Comparison of ENCODE assay signal across 8 mouse cellular contexts in genomic region chr6:136803093-136803738, GRCm38 (mm10). TPM values are rescaled to one million over a fixed set of nuclear protein-coding genes. Genes with fewer than 3 reads are reported as not detected.
DNase-seq lines count a peak whose midpoint lies in the region; ATAC-seq and TF ChIP-seq lines count a peak whose summit lies in the region.

No protein-coding gene starts in this region.

- no peak for DNase-seq in liver, adult 2 months (ENCODE audit: extremely low read depth, low read depth, low spot score)
- DNase-seq in liver = no peak
- DNase-seq in embryonic facial prominence, embryonic 11.5 days (ENCODE audit: low spot score) = peak; percentile 61
- no peak for DNase-seq in intestine, embryonic 14.5 days (ENCODE audit: low spot score)
- DNase-seq in thymus, postnatal 4 days = no peak
- no peak for DNase-seq in retina, embryonic 14.5 days (ENCODE audit: low spot score)
- DNase-seq in thymus, postnatal 36 days = no peak

- no peaks in the 10 kb centered on the region for H3K27me3 ChIP-seq in liver, adult 2 months (ENCODE audit: control insufficient read depth, insufficient read depth, low read length)
- H3K27me3 ChIP-seq in embryonic facial prominence, embryonic 11.5 days (ENCODE audit: control insufficient read depth, insufficient read depth, low read length) = no peaks in the 10 kb centered on the region
- H3K27me3 ChIP-seq in intestine, embryonic 14.5 days (replicated peaks; ENCODE audit: control insufficient read depth, insufficient read depth, low read length) = no peaks in the 10 kb centered on the region
- no peaks in the 10 kb centered on the region for H3K27me3 ChIP-seq in neural tube, embryonic 12.5 days (replicated peaks)

- no peaks in the 10 kb centered on the region for H3K9me3 ChIP-seq in embryonic facial prominence, embryonic 11.5 days (replicated peaks; ENCODE audit: control insufficient read depth, low read length)
- H3K9me3 ChIP-seq in intestine, embryonic 14.5 days (ENCODE audit: control insufficient read depth, low read length) = no peaks in the 10 kb centered on the region
- no peaks in the 10 kb centered on the region for H3K9me3 ChIP-seq in neural tube, embryonic 12.5 days

- H3K4me1 ChIP-seq in liver, adult 2 months (ENCODE audit: control insufficient read depth, insufficient read depth, low read length) = peaks cover 7% of the 10 kb centered on the region; the same call in 1 of the 2 replicates
- H3K4me1 ChIP-seq in embryonic facial prominence, embryonic 11.5 days (ENCODE audit: control insufficient read depth, insufficient read depth, low read length) = no peaks in the 10 kb centered on the region
- peaks cover 12% of the 10 kb centered on the region; the same call in 1 of the 2 replicates for H3K4me1 ChIP-seq in intestine, embryonic 14.5 days (replicated peaks; ENCODE audit: control insufficient read depth, insufficient read depth, low read length)
- H3K4me1 ChIP-seq in neural tube, embryonic 12.5 days = peaks cover 13% of the 10 kb centered on the region; the same call in 1 of the 2 replicates

- 14% methylated on average over 12 of the region's 12 CpGs for WGBS in liver, adult 2 months
- WGBS in embryonic facial prominence, embryonic 11.5 days = 18% methylated on average over 12 of the region's 12 CpGs
- WGBS in intestine, embryonic 14.5 days = 15% methylated on average over 12 of the region's 12 CpGs
- 27% methylated on average over 12 of the region's 12 CpGs for WGBS in neural tube, embryonic 12.5 days

- no peak for TF ChIP-seq POLR2A in liver, adult 2 months (IDR thresholded peaks at IDR 0.05; ENCODE audit: extremely low read depth, insufficient read depth, low read length)

- peak overlapping the region; percentile 92 for H3K4me2 ChIP-seq in embryonic facial prominence, embryonic 11.5 days (ENCODE audit: low read depth, low read length)
- peak overlapping the region; percentile 81 for H3K4me2 ChIP-seq in intestine, embryonic 14.5 days (ENCODE audit: low read length)
- peak overlapping the region; percentile 74 for H3K4me2 ChIP-seq in neural tube, embryonic 12.5 days (replicated peaks)

- H3K9ac ChIP-seq in liver, adult 2 months (ENCODE audit: low read depth, low read length) = peak overlapping the region; percentile 44
- H3K9ac ChIP-seq in embryonic facial prominence, embryonic 11.5 days (replicated peaks; ENCODE audit: low read length) = peak overlapping the region; percentile 98
- H3K9ac ChIP-seq in intestine, embryonic 14.5 days (ENCODE audit: low read length) = peak overlapping the region; percentile 99
- peak overlapping the region; percentile 80 for H3K9ac ChIP-seq in neural tube, embryonic 12.5 days

- peak overlapping the region; percentile 96 for H3K27ac ChIP-seq in liver, adult 2 months (replicated peaks; ENCODE audit: insufficient read depth, low read depth, low read length)
- H3K27ac ChIP-seq in embryonic facial prominence, embryonic 11.5 days (replicated peaks; ENCODE audit: low read depth, low read length) = peak overlapping the region; percentile 100
- peak overlapping the region; percentile 100 for H3K27ac ChIP-seq in intestine, embryonic 14.5 days (ENCODE audit: low read depth)
- peak overlapping the region; percentile 34; the same call in 1 of the 2 replicates for H3K27ac ChIP-seq in neural tube, embryonic 12.5 days

- H3K79me2 ChIP-seq in liver, adult 2 months (ENCODE audit: control insufficient read depth, insufficient read depth, low read length) = no peaks in the 10 kb centered on the region

- no peaks in the 10 kb centered on the region for H3K36me3 ChIP-seq in liver, adult 2 months (ENCODE audit: control insufficient read depth, insufficient read depth, low read length)
- no peaks in the 10 kb centered on the region for H3K36me3 ChIP-seq in embryonic facial prominence, embryonic 11.5 days (replicated peaks; ENCODE audit: control insufficient read depth, insufficient read depth, low read depth, low read length)
- H3K36me3 ChIP-seq in intestine, embryonic 14.5 days (ENCODE audit: control insufficient read depth, insufficient read depth, low read length) = no peaks in the 10 kb centered on the region
- no peaks in the 10 kb centered on the region for H3K36me3 ChIP-seq in neural tube, embryonic 12.5 days

- no peak for TF ChIP-seq CTCF in liver, adult 2 months (IDR thresholded peaks at IDR 0.05; ENCODE audit: low read depth, low read length)

- peak overlapping the region; percentile 68 for H3K4me3 ChIP-seq in liver, adult 2 months (ENCODE audit: insufficient read depth, low read depth, low read length)
- peak overlapping the region; percentile 70 for H3K4me3 ChIP-seq in embryonic facial prominence, embryonic 11.5 days (ENCODE audit: low read depth, low read length)
- peak overlapping the region; percentile 80 for H3K4me3 ChIP-seq in intestine, embryonic 14.5 days (ENCODE audit: low read depth, low read length)
- peak overlapping the region; percentile 68 for H3K4me3 ChIP-seq in neural tube, embryonic 12.5 days

- peak; percentile 2; the same call in 1 of the 2 replicates for ATAC-seq in embryonic facial prominence, embryonic 11.5 days (replicated peaks; ENCODE audit: insufficient number of reproducible peaks, low FRiP score, low TSS enrichment, low read depth)
- peak; percentile 4; the same call in 1 of the 2 replicates for ATAC-seq in intestine, embryonic 14.5 days (replicated peaks; ENCODE audit: low FRiP score, low TSS enrichment, low read depth)
- no peak for ATAC-seq in neural tube, embryonic 12.5 days (ENCODE audit: low FRiP score, low read depth)

RNA-seq across cellular contexts. Expression of gene Hist4h4, which starts 1.0 kb away (rescaled TPM):
- total RNA-seq in liver, adult 2 months (2014; rRNA removed) = 8.8 and 9.9 TPM in 2 replicates
- polyA plus RNA-seq in liver, adult 2 months (2012; rRNA removed) = 0.15 and 0.21 TPM in 2 replicates
- polyA plus RNA-seq in embryonic facial prominence, embryonic 11.5 days (2014; fragmentation: Nextera tagmentation; extraction: Ambion mirVana) = 0.46 and 0.56 TPM in 2 replicates
- 1.3 and 2.2 TPM in 2 replicates for polyA plus RNA-seq in intestine, embryonic 14.5 days (2014; fragmentation: Nextera tagmentation; extraction: Ambion mirVana)
- polyA plus RNA-seq in neural tube, embryonic 12.5 days (2016; fragmentation: Nextera tagmentation; extraction: Ambion mirVana) = 0.45 and 0.67 TPM in 2 replicates

RNA-seq across cellular contexts. Expression of gene H2afj, which starts 4.8 kb away (rescaled TPM):
- total RNA-seq in liver, adult 2 months (2014; rRNA removed) = 53.1 and 63.8 TPM in 2 replicates
- 90.3 and 103 TPM in 2 replicates for polyA plus RNA-seq in liver, adult 2 months (2012; rRNA removed)
- 87.8 and 89.1 TPM in 2 replicates for polyA plus RNA-seq in embryonic facial prominence, embryonic 11.5 days (2014; fragmentation: Nextera tagmentation; extraction: Ambion mirVana)
- 152 and 182 TPM in 2 replicates for polyA plus RNA-seq in intestine, embryonic 14.5 days (2014; fragmentation: Nextera tagmentation; extraction: Ambion mirVana)
- polyA plus RNA-seq in neural tube, embryonic 12.5 days (2016; fragmentation: Nextera tagmentation; extraction: Ambion mirVana) = 123 and 127 TPM in 2 replicates

RNA-seq across cellular contexts. Expression of gene Gucy2c, which starts 21.7 kb away (rescaled TPM):
- 0.55 and 2.6 TPM in 2 replicates for total RNA-seq in liver, adult 2 months (2014; rRNA removed)
- 0.17 and 0.56 TPM in 2 replicates for polyA plus RNA-seq in liver, adult 2 months (2012; rRNA removed)
- 0.14 and 0.29 TPM in 2 replicates for polyA plus RNA-seq in embryonic facial prominence, embryonic 11.5 days (2014; fragmentation: Nextera tagmentation; extraction: Ambion mirVana)
- polyA plus RNA-seq in intestine, embryonic 14.5 days (2014; fragmentation: Nextera tagmentation; extraction: Ambion mirVana) = 62.1 and 63.7 TPM in 2 replicates
- polyA plus RNA-seq in neural tube, embryonic 12.5 days (2016; fragmentation: Nextera tagmentation; extraction: Ambion mirVana) = 0.20 and 0.41 TPM in 2 replicates

RNA-seq across cellular contexts. Expression of gene BC049715, which starts 24.2 kb away (rescaled TPM):
- total RNA-seq in liver, adult 2 months (2014; rRNA removed) = 0.18 and 1.1 TPM in 2 replicates
- 0.09 and 0.61 TPM in 2 replicates for polyA plus RNA-seq in liver, adult 2 months (2012; rRNA removed)
- polyA plus RNA-seq in embryonic facial prominence, embryonic 11.5 days (2014; fragmentation: Nextera tagmentation; extraction: Ambion mirVana) = 0.96 and 1.1 TPM in 2 replicates
- 1.1 and 1.7 TPM in 2 replicates for polyA plus RNA-seq in intestine, embryonic 14.5 days (2014; fragmentation: Nextera tagmentation; extraction: Ambion mirVana)
- polyA plus RNA-seq in neural tube, embryonic 12.5 days (2016; fragmentation: Nextera tagmentation; extraction: Ambion mirVana) = 1.1 and 3.7 TPM in 2 replicates

RNA-seq across cellular contexts. Expression of gene Wbp11, which starts 24.8 kb away (rescaled TPM):
- total RNA-seq in liver, adult 2 months (2014; rRNA removed) = 6.6 and 9.0 TPM in 2 replicates
- 13.6 and 18.0 TPM in 2 replicates for polyA plus RNA-seq in liver, adult 2 months (2012; rRNA removed)
- polyA plus RNA-seq in embryonic facial prominence, embryonic 11.5 days (2014; fragmentation: Nextera tagmentation; extraction: Ambion mirVana) = 140 and 146 TPM in 2 replicates
- 113 TPM in 2 replicates for polyA plus RNA-seq in intestine, embryonic 14.5 days (2014; fragmentation: Nextera tagmentation; extraction: Ambion mirVana)
- polyA plus RNA-seq in neural tube, embryonic 12.5 days (2016; fragmentation: Nextera tagmentation; extraction: Ambion mirVana) = 113 and 115 TPM in 2 replicates

Comparison
In these comparisons a context has a peak if more than half of its experiments do, and no peak if none do; other contexts are left out.
1. H3K27ac ChIP-seq: peak in every context shown above with its lines; median percentile 100 in embryonic facial prominence, embryonic 11.5 days; 100 in intestine, embryonic 14.5 days; 96 in liver, adult 2 months; 34 in neural tube, embryonic 12.5 days.
2. H3K9ac ChIP-seq: peak in every context shown above with its lines; median percentile 99 in intestine, embryonic 14.5 days; 98 in embryonic facial prominence, embryonic 11.5 days; 80 in neural tube, embryonic 12.5 days; 44 in liver, adult 2 months.
3. RNA of gene Gucy2c, which starts 21.7 kb away (polyA plus RNA-seq): 62.1 to 63.7 TPM in intestine, embryonic 14.5 days; 0.17 to 0.56 TPM in liver, adult 2 months, 0.20 to 0.41 TPM in neural tube, embryonic 12.5 days and 0.14 to 0.29 TPM in embryonic facial prominence, embryonic 11.5 days; every median in the first group is over 10 times any median in the second.
4. Peak in every context shown above with its lines, with median percentiles within 50 percentile points of each other: H3K4me3 ChIP-seq and H3K4me2 ChIP-seq.